15 mouse cellular contexts compared by ENCODE assay signal in genomic region chr12:9278735-9279134, GRCm38 (mm10).
"Had no signal": no experiment of that assay in that cellular context is flagged by ENCODE, and none has a peak within 500 bp of the region (broad histone marks: within the 10 kb centered on the region; RNA-seq: fewer than 3 reads in every experiment).

No protein-coding gene starts in this region.

- H3K4me2 ChIP-seq: lung, embryonic 14.5 days; midbrain, embryonic 11.5 days; midbrain, embryonic 13.5 days; midbrain, embryonic 15.5 days; neural tube, embryonic 13.5 days had no signal

- H3K9ac ChIP-seq: lung, embryonic 14.5 days; midbrain, embryonic 13.5 days; midbrain, embryonic 15.5 days; neural tube, embryonic 13.5 days had no signal

- H3K36me3 ChIP-seq: midbrain, embryonic 13.5 days; midbrain, embryonic 15.5 days; neural tube, embryonic 13.5 days had no signal

- H3K27me3 ChIP-seq: midbrain, embryonic 13.5 days; midbrain, embryonic 15.5 days; neural tube, embryonic 13.5 days had no signal

- H3K4me3 ChIP-seq: midbrain, embryonic 13.5 days; midbrain, embryonic 15.5 days; neural tube, embryonic 13.5 days had no signal

- H3K9me3 ChIP-seq: midbrain, embryonic 13.5 days; midbrain, embryonic 15.5 days; neural tube, embryonic 13.5 days had no signal

- ATAC-seq: midbrain, embryonic 13.5 days; midbrain, embryonic 15.5 days had no signal

- H3K4me1 ChIP-seq: midbrain, embryonic 13.5 days; midbrain, embryonic 15.5 days had no signal

- H3K27ac ChIP-seq: midbrain, embryonic 13.5 days; midbrain, embryonic 15.5 days; neural tube, embryonic 13.5 days had no signal

- DNase-seq: lung, adult 18-20 months; lung, embryonic 14.5 days; lung, postnatal 10 days; lung, postnatal 4 days; right cerebral cortex, adult 18-20 months; right cerebral cortex, postnatal 25 days; right cerebral cortex, postnatal 4 days; spleen, adult 18-20 months; thymus, adult 18-20 months; thymus, postnatal 14 days; thymus, postnatal 36 days had no signal
